Mouse (Mus musculus) Patski (cell line): ENCODE data around the gene Fgfr2. TPM values are rescaled to one million over a fixed set of nuclear protein-coding genes. Genes with fewer than 3 reads are reported as not detected.
"Not testable (repeated sequence)": the region's sequence is repeated elsewhere in the genome, so short reads cannot be mapped to it uniquely, and the experiment has no call there.

Source experiments
- ATAC-seq: fragments of 100-300 bp; one replicate; pipeline ENCODE4 v1.8.0; 2021
- CTCF ChIA-PET: fragments of 350-600 bp; sonication (Branson Sonifier 250); formaldehyde crosslinking; loops from one replicate; lab custom pipeline; 2022; ENCODE audit warnings: inconsistent platforms; lab: Charles Lee
- POLR2A ChIA-PET: fragments of 350-600 bp; sonication (Branson Sonifier 250); formaldehyde crosslinking; loops from one replicate; lab custom pipeline; 2022; ENCODE audit warnings: antibody characterized with exemption, inconsistent platforms; lab: Charles Lee
- DNase-seq: peaks from one replicate; pipeline ENCODE4 v3.0.0-alpha.2; 2011; ENCODE audit warnings: low read depth, low spot score
- H3K27me3 ChIP-seq: fragments of 371-371 bp; one replicate; pipeline ENCODE4 v1.5.1; 2021
- CTCF ChIP-seq: fragments of 100-300 bp; IDR thresholded peaks from one replicate; pipeline ENCODE4 v1.5.1; 2021
- in situ Hi-C: fragments of 300-500 bp; cut with MboI; formaldehyde crosslinking; loops from 3 replicates; pipeline ENCODE4 v1.11.1; 2018; ENCODE audit warnings: low pct_unique_long_range_greater_than_20kb, mixed read lengths
- polyA plus RNA-seq: library from polyadenylated mRNA; unstranded; gene quantifications from one replicate; pipeline ENCODE4 v1.2.3, GENCODE M21; 2021

The Fgfr2 gene
- polyA plus RNA-seq, 1 experiment from 2014 or later, result 48.8 TPM

DNA sequence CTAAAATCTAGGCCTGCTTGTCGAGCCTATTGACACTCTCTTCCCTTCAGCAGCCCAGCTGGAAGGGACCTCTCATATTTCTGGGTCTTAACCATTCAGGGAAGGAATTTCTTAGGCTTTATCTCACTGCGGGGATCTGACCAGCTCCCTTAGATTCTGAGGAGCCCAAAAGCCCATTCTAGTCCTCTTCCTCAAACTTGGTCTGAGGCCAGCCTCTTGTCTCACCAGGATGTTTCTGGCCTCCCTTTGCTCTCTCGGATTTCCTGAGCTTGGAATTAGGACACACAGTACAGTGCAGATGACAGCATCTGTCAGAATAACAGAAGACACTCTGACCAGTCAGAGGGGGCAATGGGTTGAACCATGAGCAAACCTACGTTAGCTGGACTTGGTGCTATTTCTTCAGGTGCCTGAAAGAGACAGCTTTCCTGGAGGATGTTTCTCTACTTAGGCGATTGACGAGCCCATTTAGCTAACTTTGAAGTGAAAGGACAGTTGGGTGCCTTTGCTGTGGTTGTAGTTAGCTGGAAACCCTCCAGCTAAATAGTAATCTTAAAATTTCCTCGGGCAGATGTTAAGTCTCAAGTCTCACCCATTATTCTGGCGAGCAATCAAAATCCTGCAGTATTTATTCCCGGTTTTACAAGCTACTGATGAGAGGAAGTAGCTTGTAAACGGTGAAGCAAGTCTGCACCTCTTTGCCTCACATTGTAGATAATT is 1711.8 kb downstream of the Fgfr2 start:
- ATAC-seq, result no peak
- no peak for DNase-seq
- H3K27me3 ChIP-seq, result no peaks in the 10 kb centered on the region
- ChIA-PET POLR2A (no interaction called here), CTCF (no interaction called here)
- in situ Hi-C loops, result no loop called here
- no peak for TF ChIP-seq CTCF

DNA sequence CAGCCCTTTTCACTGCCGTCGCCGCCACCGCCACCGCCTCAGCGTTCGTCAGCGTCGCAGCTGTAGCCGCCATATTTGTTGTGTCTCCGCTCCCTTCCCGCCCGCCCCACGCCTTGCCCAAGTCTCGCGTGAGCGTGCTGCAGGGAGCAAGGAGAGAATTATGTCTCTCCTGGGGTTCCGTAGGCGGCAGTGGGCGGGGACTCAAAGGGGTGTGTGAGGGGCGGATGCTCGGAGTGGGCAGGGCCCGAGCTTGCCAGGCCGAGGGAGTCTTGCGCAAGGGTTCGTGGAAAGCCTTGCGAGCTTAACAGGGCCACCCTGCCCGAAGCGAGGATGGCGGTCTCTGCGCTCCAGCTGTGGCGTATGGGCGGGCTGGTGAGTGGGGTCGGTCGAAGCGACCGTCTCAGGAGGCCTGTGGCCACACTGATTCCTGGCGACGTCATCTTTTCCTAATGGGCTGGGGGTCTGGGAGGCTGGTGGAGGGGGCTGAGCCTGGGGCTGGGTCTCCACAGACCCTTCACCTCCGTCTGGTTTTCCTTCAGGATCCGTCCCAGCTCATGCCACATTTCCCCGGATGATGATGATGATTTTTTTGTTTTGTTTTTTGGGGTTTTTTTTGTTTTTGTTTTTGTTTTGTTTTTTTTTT is 1712.6 kb downstream of the Fgfr2 start, which contains the start of the genes Ikzf5 and Acadsb:
TSS of gene Ikzf5 (minus strand) at position 106 of the 643 bp plus-strand sequence.
TSS of gene Acadsb (plus strand) at position 186 of the 643 bp plus-strand sequence.
- no peak for TF ChIP-seq CTCF
- ATAC-seq, result peak; percentile 89
- CTCF ChIA-PET, result no interaction called here
- POLR2A ChIA-PET, result interaction anchor here (0.6 to 1.4 kb wide), 4 partner anchors 9 to 39 kb away, joined by 3 to 5 read pairs (median 3); partner anchors contain the start of gene Pstk
- peak; percentile 88 for DNase-seq
- H3K27me3 ChIP-seq, result no peaks in the 10 kb centered on the region
- in situ Hi-C loops, result no loop called here

DNA sequence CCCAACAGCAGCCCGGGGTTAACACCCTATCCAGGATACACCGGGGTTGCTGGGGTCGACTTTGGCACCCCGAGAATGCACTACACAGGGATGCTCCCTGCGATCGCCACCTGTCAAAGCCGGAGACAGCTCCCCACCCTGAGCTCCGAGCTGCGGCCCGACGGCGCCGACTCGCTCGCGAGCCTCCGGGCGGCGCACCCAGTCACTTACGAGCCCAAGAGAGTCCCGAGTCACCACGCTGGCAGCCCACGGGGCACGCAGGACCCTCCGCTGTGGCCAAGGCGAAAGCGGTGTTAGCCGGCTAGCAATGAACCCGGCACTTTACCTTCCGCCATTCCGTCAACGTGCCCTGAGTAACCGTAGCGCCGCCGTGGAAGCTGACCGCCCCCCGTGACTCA is 1713.2 kb downstream of the Fgfr2 start:
- in situ Hi-C loops, result no loop called here
- ATAC-seq (peak; percentile 50), DNase-seq (no peak)
- TF ChIP-seq CTCF, result no peak
- ChIA-PET CTCF (no interaction called here), POLR2A (interaction anchor here (0.8 to 1.4 kb wide), 2 partner anchors 9 to 38 kb away, joined by 3 to 5 read pairs; partner anchors contain the start of gene Pstk)
- H3K27me3 ChIP-seq, result no peaks in the 10 kb centered on the region

DNA sequence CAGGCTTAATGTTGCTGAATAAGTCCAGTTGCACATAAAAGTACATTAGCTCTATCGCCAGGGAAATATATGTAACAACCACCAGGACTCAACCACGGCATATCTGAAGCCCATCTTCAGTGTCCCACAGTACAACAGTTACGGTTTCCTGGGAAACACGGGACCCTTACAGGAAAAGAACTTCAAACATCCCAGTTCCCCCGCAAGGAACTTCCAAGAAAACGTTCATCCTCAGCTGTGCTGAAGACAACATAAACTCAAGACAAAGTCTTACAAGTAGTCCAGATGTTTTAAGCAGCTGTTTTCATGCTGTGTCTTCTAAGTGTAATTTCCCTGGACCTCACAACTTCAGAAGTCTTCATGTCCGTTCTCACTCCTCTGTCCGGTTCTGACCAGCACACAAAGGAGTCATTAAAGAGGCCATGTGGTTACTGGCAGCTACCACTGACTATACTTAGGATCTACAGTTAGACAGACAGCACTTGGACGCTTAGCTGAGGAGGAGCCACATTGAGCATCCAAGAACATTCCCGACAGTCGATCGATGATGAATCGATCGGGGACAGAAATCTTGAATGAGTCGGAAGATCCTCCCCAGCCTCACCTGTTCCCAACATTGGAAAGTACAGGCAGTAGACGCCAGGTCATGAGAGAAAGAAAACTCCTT is 1713.7 kb downstream of the Fgfr2 start:
- no peaks in the 10 kb centered on the region for H3K27me3 ChIP-seq
- CTCF ChIA-PET, result interaction anchor here (1.0 kb wide), 1 partner anchor 23 kb away, joined by 4 read pairs; no protein-coding TSS in a partner anchor
- in situ Hi-C loops, result no loop called here
- POLR2A ChIA-PET, result interaction anchor here (0.7 to 1.4 kb wide), 2 partner anchors 38 to 1951 kb away, joined by 3 to 5 read pairs; partner anchors contain the start of gene Pstk
- no peak for TF ChIP-seq CTCF
- ATAC-seq, result no peak
- DNase-seq, result no peak

DNA sequence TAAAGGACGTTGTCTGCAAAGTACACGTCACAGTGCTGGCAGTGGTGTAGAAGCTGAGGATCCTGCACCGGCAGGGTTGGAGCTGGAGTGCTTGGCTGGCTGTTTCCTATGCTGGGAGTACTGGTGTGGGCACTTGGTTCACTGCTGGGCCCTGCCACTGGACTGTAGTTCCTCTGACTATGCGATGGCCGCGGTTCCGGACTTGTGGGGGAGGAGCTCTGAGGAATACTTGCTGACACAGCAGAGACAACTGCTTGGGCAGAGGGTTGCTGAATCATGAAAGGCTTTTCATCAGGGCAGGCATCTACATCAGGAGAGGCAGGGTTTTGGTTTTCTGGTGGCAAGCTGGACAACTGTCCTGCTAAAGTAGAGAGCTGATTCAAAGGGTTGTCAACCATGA is 1731.4 kb downstream of the Fgfr2 start:
- POLR2A ChIA-PET, CTCF ChIA-PET, DNase-seq, in situ Hi-C loops, H3K27me3 ChIP-seq, ATAC-seq: not testable (repeated sequence)

DNA sequence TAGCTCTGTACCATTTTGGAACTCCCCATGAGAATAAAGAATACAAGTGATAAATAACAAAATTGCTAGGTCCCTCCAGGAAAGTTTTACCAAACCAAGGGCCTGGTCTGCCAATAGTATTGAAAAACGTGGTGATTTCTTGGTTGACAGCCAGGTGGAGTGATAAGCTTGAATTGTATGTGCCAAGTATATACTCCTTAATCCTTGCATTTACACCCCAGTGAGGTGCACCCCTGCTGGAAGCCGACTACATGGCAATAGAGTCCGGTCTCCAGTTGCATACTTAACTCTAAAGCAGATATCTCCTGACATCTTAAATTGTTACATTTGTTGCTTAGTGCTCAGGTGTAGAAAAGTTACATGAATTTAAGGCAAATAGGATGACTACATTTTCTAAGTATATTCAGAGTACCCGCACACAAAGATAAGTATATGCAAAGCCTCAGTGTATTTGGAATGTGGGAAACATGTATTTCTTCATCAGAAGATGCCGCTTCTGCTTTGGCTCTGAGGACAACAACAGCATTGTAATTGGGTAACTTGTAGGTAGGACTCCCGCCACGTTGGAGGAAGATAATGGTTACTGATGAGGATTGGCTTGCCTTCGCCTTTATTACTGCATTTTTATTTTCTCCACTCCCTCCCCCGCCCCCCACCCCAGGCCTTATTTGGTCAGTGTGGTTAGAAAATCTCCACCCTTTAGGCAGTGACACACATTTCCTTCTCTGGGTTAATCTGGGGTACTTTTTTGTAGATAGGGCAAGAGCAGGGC is 1751.1 kb downstream of the Fgfr2 start:
- H3K27me3 ChIP-seq, result no peaks in the 10 kb centered on the region
- CTCF ChIA-PET, result interaction anchor here (0.9 to 1.4 kb wide), 2 partner anchors 10 to 15 kb away, joined by 4 read pairs; no protein-coding TSS in a partner anchor
- no peak for TF ChIP-seq CTCF
- in situ Hi-C loops, result loop anchor here (25.0 kb wide), 1 partner anchor 1760 kb away; no protein-coding TSS in a partner anchor
- DNase-seq (no peak), ATAC-seq (no peak)
- POLR2A ChIA-PET, result interaction anchor here (1.2 to 1.3 kb wide), 3 partner anchors 9 to 38 kb away, joined by 4 to 5 read pairs (median 4); partner anchors contain the start of genes 2310057M21Rik and Ikzf5

DNA sequence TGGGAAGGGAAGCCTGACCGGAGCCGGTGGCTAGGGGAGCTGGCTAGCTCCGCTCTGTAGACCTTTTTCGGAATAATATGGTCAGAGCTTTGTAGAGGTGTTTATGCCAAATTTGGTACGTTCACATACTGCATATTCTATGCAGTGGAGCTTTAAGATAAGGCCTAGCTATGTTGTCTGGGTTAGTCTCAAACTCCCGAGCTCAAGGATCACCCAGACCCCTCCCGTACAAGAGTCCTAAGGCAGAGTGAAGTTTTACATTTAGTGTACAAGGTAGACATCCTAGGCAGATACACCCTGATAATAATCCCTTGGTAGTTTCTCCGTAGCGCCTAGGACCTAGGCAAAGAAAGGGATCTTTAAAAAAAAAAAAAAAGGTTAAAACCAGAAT is 1751.7 kb downstream of the Fgfr2 start:
- ChIA-PET CTCF (interaction anchor here (0.9 to 1.4 kb wide), 2 partner anchors 11 to 15 kb away, joined by 4 read pairs; no protein-coding TSS in a partner anchor), POLR2A (interaction anchor here (1.2 to 1.3 kb wide), 3 partner anchors 8 to 38 kb away, joined by 4 to 5 read pairs (median 4); partner anchors contain the start of genes 2310057M21Rik and Ikzf5)
- in situ Hi-C loops, result loop anchor here (25.0 kb wide), 1 partner anchor 1759 kb away; no protein-coding TSS in a partner anchor
- ATAC-seq (no peak), DNase-seq (peak; percentile 7)
- TF ChIP-seq CTCF, result no peak
- no peaks in the 10 kb centered on the region for H3K27me3 ChIP-seq

DNA sequence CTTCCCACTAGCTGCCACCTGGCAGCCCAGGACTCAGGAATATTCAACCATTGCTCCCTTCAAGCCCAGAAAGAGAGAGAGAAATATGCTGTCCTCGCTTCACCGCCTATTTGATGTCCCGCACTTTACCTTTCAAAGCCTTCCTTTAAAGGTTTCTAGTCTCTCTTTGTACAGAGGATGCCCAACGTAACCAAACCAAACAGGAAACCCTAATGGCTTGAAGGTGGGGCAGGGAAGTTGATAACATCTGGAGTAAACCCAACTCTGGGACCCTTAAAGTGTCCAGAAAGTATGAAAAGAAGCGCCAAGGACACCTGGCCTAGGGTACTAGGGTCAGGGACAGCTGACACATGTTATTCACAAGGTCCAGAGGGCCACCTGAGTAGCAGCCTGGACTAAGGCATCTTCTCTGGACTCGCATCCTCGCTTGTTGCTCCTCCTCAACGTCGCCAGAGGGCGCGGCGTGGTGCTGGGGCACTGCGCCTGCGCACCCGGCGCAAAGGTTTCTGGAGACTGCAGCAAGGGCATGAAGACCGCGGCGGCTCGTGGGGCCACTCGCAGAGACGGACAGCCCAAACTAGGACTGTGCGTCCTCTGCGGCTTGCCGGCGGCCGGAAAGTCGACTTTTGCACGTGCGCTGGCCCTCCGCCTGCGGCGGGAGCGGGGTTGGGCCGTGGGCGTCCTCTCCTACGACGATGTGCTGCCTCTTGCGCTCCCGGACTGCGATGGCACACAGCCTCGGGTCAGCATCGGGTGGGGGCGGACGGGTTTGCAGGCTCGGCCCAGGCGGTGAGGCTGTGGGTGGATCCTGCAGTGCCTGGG is 1752.3 kb downstream of the Fgfr2 start, which contains the start of gene Pstk:
TSS of gene Pstk (plus strand) at position 494 of the 822 bp plus-strand sequence.
- TF ChIP-seq CTCF, result peak; percentile 96
- H3K27me3 ChIP-seq, result no peaks in the 10 kb centered on the region
- DNase-seq (peak; percentile 33), ATAC-seq (peak; percentile 94)
- CTCF ChIA-PET, result interaction anchor here (0.9 to 2.0 kb wide), 5 partner anchors 11 to 29 kb away, joined by 3 to 6 read pairs (median 4); no protein-coding TSS in a partner anchor
- POLR2A ChIA-PET, result interaction anchor here (1.2 to 1.3 kb wide), 3 partner anchors 8 to 39 kb away, joined by 4 to 5 read pairs (median 4); partner anchors contain the start of genes 2310057M21Rik and Ikzf5
- in situ Hi-C loops, result loop anchor here (25.0 kb wide), 1 partner anchor 1759 kb away; no protein-coding TSS in a partner anchor
